Mouse (Mus musculus) urinary bladder, postnatal 4 days (tissue): ENCODE measurements around the gene Yod1.

Experiments used
- DNase-seq, 2 experiments: peaks; one replicate each; pipeline ENCODE4 v3.0.0; 2021 to 2022; ENCODE audit warnings: low spot score in 2 of 2

Yod1 gene

DNA sequence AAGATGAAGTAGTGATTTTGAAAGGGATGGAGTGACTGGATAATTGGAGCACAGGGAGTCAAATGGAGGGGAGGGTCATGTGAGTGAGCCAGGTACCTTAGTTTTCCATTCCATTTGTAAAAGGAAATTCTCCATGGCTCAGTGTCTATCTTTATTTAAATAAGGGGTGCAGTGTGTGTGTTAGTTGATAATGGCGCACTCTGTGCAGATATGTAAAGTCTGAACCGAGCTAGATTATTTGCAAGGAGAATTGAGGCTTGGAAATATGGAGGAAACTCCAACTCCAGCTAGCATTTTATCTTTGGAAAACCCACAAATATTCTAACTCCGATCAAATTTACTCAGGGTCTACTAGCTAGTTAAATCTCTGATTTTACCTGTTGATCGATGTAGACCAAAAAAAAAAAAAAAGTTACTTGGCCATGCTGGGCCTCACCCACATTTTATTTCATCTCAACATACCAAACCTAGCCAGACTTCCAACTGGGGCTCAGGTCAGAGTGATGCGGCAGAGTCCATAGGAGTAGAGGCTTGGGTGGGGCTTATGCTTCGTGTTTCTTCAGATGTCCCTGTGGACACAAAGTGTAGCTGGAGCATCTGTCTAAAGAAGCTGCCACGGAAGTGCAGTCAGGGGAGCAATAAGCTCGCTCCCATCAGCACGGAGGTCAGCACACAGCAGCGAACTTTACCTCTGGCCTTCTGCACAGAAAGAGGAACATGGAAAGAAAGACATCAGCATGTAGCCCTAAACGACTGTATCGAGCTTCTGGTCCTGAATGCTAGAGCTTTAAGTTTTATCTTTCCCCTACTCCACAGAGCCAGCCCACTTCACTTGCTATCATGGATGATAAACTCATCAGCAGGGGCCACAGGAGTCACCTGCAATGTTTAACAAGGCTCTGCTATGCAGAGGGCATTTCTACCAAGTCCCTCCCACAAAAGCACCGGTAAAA lies 15.9 kb downstream of the Yod1 start:
- no peak for DNase-seq

DNA sequence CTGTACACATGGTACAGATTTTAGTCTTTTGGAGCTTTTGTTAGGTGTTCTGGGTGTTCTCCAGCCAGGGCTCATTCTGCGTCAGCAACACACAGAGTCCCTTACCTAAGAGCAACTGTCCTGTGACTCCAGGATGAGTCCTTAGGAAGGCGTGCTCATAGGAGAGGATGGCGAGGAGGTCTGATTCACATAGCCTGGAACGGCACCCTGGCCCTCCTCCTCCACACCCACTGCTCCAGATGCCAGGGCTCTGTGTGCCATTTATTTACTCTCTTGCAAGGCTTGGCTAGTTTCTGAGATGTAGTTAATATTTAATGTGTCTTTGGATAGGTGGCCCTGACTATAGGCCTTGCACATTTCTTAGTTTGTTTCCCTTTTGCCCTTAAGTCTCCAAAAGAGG lies 16.5 kb downstream of the Yod1 start:
- no peak for DNase-seq

DNA sequence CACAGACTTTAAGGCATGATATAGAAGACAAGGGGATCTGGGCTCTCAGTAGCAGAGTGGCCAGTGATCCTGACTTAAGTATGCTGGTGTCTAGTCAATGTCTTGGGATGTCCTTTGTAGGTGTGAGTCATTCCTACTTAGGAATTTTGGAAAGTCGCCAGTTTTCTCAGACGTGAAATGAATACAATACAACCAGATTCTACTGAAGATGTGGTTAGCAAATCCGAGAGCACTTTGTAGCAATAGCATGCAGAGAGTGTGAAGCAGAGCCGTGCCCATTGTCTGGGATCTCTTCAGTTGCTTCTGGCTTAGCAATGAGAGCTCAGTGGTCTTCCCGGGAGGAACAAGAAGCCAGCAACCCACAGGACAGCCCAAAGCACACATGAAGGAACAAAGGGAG lies 17.3 kb downstream of the Yod1 start:
- no peak for DNase-seq

DNA sequence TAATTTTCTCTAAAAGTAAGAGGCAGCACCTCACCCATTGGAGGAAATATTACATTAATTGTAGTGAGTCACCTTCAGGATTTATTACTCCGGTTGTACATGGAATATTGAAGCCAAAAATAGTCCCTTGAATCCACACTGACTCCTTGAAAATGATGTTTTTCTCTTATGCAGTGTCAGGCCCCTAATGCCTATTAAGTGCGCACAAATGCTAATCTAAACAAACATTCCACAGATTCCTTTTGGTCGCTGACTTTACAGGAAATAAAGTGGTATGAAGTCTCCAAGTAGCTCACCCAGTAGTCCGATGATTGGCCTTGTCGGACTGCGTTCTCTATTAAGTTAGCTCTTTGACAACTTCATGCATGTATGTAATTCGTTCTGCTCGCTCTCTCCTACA lies 17.7 kb downstream of the Yod1 start:
- DNase-seq, result no peak

DNA sequence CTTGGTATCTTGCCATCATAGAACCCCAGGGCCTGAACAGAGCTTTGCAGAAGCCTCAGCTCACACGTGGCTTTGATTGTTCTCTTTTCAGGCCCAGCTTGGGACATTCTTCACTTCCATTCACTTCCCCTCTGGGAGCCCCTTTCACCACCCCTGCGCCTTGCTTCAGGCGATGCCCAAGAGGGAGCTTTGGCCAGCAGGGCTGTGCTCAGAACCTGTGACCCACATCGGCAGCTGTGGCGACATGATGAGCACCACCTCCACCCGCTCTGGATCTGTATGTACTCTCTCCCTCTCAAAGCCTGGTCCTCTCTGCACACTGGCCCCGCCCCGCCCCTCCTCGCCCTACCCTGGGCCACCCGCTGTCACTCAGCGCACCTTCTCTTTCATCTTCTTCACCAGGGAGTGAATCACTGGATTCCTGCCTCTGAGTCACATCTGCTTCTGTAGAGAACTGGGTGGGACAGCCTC lies 20.3 kb downstream of the Yod1 start:
- DNase-seq, result no peak

DNA sequence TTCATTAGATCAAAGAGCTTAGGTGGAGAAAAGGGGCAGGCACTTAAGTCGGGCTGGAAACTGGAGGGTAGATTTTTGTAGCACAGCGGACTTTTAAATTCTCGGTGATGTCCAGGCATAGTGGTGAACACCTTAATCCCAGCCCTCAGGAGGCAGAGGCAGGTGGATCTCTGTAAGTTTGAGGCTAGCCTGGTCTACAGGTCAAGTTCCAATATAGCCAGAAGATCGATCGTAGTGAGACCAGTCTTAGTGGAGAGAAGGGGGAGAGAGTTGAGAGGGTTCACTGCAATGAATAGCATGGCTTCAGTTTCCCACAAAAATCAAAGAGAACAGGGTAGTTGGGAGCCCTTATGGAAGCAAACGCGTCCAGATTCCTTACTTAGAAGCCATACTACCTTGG lies 20.8 kb downstream of the Yod1 start:
- DNase-seq, result no peak

DNA sequence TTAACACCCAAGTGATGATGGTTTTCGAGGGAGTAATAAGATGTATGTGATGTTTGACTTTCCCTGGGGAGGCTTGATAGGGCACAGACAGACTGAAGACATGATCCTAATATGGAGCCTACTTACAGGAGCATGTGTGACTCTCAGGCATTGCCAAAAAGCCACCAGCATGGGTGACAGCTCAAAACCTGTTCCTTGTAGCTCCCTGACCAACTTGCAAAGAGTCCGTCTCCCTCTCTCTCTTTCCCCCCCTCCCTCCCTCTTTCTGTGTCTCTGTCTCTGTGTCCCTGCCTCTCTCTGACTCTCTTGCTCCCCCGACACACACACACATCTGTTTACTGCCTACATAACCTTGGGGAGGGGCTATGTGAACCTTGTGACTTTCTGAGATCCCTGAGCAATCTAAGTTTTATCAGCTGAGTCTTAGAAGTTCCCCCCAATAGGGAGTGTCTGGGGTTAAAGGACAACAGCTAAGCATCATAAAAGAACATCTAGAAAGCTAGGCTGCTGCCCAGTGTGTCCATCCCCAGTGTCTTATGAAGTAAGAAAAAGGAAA lies 21.5 kb downstream of the Yod1 start:
- DNase-seq, result no peak

DNA sequence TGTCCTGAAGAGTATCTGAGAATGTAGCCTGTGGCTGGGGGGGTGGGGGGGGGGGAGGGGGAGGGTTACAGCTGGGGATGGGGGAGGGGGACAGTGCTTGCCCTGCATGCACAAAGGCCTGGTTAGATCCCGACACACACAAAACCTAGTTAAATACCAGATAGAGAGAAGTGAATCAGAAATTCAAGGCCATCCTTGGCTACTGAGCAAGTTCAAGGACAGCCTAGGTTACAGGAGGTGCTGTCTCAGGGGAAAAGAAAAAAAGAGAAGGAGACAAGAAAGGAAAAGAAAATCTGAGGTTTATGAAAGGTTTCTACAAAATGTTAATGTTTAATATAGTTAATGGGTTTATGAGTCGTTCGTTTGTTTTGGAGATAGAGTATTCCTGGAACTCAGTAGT lies 22.5 kb downstream of the Yod1 start:
- DNase-seq, result no peak

DNA sequence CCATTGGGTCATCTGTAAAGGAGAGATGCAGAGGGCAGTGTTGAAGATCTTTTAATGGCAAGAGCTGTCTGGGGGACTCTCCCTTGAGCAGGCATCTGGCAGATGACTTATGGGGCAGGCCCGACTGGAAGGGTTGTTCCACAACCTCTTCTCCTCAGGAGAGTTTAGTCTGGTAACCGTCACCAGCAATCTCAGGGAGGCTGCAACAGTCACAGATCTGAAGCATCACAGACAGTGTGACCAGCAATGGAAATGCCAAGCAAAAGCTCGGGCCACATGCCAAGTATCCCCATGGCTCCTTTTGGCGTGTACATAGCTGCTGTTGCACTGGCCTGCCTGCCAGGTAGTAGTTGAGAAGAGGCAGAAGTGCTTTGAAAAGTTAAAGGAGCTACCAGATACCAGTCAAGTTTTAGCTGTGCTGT lies 23.1 kb downstream of the Yod1 start:
- DNase-seq, result no peak

DNA sequence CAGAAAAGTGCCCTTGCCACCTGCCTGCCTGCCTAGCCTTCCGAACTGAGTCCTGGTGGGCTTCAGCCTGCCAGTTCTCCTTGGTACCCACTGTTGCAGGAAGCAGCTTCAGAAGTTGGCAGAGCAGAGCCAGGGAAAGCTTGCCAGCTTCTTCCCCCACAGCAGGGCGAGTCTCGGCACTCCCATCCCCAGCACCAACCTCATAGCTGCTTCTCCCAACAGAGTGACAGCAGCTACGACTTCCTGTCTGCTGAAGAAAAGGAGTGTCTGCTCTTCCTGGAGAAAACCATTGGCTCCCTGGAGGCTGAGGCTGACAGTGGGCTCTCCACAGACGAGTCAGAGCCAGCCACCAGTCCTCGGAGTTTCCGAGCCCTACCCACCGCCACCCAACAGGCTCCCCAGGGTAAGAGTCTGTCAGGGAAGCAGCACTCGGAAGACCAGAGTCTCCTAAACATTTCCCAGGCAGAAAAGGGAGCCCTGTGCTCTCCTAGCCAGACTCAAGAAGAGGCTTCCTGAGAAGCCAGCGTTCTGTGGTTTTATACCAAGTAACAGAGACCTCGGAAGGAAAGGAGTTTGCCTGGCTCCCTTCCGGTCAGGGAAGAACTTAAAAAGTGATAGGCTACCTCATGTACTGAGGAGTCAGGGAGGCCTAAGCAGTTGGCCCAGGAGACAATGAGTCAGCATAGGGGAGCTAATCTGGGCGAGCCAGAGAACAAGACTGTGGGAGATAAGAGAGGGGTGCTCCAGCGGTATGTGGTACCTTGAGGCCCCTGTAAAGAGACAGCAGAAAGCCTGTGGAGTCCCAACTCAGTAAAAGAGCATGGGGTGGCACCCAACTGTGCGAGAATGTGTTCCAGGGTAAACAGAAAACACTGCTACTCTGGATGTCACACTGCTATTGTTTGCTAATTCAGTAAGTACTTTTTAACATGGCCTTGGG lies 23.9 kb downstream of the Yod1 start:
- no peak for DNase-seq

DNA sequence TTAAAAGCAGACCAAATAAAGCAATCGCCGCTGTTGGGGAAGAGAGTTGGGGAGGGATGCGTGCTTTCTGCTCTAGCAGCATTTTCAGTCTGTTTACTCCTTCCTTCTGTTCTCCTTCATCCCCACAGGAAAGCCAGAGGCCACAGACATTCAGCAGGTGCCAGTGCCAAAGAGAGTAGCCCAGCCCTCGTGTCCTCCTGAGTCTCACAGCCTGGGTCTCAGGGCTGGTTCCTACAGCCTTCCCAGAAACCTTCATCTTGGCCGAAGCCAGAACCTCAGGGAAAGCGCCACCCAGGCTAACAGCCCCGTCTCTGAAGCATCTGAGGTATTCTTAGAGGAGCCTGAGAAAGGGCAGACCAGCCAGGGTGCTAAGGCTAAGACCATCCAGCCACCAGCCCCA lies 25.1 kb downstream of the Yod1 start:
- no peak for DNase-seq

DNA sequence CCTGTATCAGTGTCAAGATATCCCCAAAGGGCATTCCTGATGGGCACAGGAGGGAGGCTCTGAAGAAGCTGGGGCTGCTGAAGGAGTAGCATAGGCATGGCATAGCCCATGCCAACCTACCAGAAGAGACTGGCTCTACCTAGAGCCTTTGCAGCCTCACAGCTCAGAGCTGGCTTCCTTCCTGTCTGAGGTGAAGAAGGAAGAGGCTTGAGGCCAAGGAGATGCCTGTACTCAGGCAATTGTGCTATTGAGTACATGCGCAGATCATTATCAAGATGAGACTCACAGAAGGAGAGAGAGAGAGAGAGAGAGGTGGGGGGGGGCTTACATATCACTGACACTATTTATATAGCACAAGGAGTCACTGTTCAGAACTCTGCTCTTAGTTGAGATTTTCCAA lies 26.6 kb downstream of the Yod1 start:
- no peak for DNase-seq

DNA sequence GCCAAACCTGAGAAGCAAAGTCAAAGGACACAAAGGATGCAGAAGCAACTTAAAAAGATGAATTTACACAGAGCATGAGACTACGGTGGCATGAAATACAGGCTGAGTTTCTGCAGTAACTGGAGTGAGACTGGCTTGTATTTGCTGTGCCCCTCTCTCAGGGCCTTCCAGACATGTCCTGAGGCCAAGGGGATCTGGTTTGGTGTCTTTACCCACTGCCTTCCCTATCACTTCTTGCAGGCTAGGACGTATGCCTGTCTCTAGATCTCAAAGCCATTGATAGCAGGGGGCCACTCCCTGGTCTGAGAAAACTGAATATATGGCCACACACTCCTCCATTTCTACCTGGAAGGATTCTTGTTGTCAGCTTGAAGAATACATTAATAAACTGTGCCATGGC lies 27.1 kb downstream of the Yod1 start:
- DNase-seq, result no peak

DNA sequence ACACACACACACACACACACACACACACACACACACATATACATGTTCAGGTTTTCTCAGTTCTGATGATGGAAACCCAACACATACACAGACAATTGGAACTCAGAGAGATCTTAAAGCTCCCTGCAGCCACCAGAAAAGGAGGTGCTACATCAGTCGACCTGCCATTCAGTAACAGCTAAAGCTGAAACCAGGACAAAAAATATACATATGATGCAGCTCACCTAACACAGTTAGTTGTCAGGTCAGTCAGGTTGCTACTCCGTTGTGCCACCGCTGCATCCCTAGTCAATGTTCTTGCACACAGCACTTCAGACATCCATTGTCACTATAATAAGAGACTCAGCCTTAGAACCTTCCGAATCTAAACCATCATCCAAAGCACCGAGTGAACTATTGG lies 27.8 kb downstream of the Yod1 start:
- DNase-seq, result no peak

DNA sequence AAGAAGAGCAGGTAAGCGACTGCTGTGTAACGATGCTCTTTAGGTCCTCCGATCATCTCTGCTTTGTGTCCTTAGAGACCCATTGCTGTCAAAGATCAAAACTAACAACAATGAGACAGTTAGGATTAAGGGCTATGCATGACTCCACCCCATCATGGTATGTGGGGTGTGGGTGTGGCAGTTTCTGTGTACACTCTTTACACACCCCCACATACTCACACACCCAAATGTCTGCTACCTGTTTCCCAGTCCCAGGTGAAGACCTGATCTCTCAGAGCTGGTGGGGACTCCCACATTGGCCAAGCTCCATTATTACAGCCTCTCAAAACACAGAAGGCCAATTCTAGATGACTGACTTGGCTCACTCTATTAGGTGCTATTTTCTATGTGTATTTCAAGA lies 28.5 kb downstream of the Yod1 start:
- DNase-seq, result no peak

DNA sequence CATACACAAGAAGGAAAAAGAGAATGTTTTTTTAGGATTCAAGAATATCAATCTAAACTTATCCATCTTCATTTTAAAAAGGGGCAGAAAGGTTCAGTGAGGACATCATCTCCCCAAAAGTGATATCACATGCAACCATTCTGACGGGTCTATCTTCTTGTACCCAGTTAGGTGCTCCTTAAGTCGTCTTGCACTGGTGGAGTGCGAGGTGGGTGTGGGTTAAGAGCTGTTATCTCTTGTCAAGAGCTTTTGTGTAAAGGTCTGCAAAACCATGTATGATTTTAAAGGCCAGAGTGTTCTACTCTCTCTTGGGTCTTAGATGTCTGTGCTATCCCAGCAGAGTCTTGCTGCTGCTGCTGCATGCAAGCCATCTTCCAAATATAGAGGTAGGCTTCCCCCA lies 29.7 kb downstream of the Yod1 start:
- no peak for DNase-seq

DNA sequence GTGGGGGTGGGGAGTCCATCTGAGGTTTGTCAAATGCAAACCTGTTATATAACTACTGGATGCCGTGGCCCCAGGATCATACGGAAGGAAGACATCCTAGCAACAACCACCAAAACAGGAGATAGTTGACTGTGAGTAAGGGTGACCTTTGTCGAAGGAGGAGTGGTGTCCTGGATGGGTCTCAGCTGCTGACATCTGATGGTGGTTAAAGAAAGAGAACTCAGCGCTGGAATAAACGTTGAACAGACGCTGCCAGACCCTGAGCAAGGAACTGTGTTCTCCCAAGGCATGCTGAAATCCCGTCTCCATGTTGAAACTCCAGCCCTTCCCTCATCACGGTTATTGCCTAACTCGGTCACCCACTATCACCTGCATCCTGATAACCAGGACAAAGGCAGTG lies 42.6 kb downstream of the Yod1 start:
- DNase-seq, result no peak

DNA sequence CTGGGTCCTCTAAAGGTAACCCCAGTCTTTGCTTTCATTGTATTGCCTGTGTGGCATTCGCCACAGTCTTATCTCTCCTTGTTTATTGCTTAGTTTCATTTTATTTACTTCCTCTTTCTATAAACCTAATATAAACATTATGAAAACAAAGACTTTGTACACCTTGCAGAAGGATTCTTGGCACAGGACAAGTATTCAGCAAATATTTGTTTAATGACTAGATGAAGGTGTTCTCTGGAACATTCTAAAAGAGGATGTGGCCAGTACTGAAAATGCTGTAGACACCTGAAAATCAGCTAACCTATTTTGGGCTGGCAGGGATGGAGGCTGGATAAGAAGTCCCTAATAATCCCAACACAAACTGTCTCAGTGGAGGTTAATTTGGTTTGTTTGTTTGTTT lies 44.5 kb downstream of the Yod1 start:
- DNase-seq, result no peak

DNA sequence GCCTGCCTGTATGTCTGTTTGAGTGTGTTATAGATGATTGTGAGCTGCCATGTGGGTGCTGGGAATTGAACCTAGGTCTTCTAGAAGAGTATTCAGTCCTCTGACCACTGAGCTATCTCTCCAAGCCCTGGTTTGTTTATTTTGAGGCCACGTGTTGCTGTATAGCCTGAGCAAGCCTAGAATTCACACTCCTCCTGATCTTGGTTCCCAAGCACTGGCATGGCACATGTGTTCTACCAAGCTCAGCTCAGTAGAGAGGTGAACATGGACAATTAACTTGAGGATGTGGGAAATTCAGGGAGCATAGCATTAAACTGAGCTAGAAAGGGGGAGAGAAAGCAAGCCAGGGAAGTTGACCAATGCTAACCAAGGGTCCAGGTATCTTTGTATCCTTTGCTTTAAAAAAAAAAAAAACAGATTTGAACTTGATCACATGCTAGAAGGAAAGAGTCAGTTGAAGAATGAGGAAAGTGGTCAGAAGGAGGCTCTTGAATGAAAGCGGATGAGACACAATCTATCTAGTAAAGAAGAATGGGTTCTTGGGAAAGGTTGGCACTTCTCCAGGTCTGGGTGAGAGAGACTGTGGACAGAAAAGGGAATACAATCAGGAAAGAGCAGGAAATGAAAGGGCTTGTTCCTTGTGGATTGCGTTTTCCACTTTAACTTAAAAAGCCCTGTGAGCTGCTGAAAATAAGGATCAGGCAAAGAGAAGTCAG lies 45.1 kb downstream of the Yod1 start:
- DNase-seq, result no peak

DNA sequence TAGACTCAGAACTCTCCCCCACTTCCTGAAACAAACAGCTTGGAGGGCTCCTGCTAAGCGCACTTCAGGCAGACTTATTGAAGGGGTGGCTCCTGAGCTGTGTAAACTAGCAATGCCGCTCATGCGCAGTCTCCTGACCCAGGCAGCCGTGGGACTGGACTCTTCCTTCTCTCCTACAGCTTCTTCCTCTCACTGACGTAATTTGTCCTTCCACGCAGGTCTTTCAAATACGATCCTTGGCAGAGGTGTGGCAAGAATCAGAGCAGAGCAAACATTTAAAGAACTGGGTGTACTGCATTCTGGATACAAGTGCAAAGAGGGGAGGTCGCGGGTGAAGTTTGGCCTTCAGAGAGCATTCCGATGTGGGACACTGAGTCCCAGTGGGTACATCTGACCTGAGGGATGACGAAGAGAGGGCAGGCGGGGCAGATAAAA lies 46.9 kb downstream of the Yod1 start:
- DNase-seq, result peak in 1 of 2 experiments; percentile 58

DNA sequence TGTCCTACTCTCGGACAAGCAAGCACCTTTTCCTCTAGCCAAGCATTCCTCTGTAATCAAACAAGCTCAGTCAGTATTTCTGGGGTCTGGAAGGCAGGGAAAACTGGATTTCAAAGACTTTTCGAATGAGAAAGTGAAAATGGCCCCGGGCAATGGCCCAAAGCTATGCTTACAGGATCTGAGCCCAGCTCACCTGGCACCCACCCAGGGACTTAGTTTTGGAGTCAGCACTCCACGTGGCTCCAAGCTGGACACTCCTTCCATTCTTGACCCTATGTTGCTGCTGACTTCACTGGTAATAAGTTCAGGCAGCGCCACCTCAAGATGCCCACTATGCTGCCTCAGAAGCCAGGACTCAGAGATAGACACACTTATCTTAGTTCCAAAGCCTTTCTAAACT lies 49.9 kb downstream of the Yod1 start:
- no peak for DNase-seq

DNA sequence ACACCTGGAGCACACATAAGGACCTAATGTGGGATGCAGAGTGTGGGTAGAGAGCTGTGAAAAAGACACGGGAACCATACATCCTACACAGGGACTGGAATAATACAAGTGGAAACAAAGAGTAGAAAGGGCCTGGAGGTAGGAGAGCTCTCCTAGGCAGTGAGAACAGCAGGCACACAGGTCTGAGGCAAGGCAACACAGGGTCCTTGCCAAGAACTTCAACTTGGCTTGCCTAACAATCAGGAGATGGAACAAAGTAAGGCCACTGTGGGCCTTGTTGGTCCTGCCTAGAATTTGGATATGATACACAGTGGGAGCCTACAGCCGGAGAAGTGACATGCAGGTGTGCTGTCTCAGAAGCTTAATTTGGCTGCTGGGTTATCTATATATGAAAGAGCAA lies 52.8 kb downstream of the Yod1 start:
- no peak for DNase-seq
